Mouse (Mus musculus) ES-E14 (cell line): ENCODE results near the gene E4f1.

Experiments
- CHD2 ChIP-seq: IDR thresholded peaks from 2 replicates; pipeline ENCODE4 v1.6.1; 2014; ENCODE audit warnings: mild to moderate bottlenecking, low read depth, low read length, inconsistent platforms
- HCFC1 ChIP-seq: IDR thresholded peaks from 2 replicates; pipeline ENCODE4 v1.6.1; 2012; ENCODE audit warnings: low read length, inconsistent platforms, borderline replicate concordance; ENCODE audit not compliant: insufficient read depth
- MAFK ChIP-seq: IDR thresholded peaks from 2 replicates; pipeline ENCODE4 v1.6.1; 2014; ENCODE audit warnings: mild to moderate bottlenecking, low read depth, low read length, inconsistent platforms; ENCODE audit not compliant: insufficient read depth
- ZC3H11A ChIP-seq: IDR thresholded peaks from 2 replicates; pipeline ENCODE4 v1.6.1; 2012; ENCODE audit warnings: low read depth, mild to moderate bottlenecking, inconsistent platforms, low read length, borderline replicate concordance
- ZNF384 ChIP-seq: IDR thresholded peaks from 2 replicates; pipeline ENCODE4 v1.6.1; 2012; ENCODE audit warnings: low read depth, low read length, inconsistent platforms

DNA sequence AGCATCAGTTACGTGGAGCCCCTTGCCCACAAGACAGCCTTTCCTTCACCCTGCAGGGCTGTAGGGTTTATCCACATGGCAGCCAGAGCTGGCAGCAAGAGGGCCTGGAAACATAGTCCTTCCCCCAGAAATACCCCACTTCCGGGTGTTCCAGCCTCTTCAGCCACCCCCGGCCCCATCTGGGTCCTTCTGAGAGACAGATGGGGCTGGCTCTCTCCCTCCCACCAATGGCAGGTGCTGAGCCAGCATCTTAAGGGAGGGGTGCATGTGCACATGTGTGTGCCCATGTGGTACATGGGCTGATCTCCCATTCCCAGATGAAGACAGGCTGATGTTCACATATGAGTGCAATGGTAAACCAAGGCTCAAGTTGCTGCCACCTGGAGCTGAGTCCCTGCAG is 25.3 kb upstream of the E4f1 start:
- TF ChIP-seq MAFK (no peak), HCFC1 (no peak), CHD2 (no peak), ZNF384 (no peak), ZC3H11A (no peak)
